Mouse (Mus musculus): ENCODE data around the gene Ank2. TPM values are rescaled to one million over a fixed set of nuclear protein-coding genes. Genes with fewer than 3 reads are reported as not detected.
"Not testable (repeated sequence)": the region's sequence is repeated elsewhere in the genome, so short reads cannot be mapped to it uniquely, and the experiment has no call there.

The Ank2 gene
- polyA plus RNA-seq, 1 experiment from 2014 or later = 157 TPM

DNA sequence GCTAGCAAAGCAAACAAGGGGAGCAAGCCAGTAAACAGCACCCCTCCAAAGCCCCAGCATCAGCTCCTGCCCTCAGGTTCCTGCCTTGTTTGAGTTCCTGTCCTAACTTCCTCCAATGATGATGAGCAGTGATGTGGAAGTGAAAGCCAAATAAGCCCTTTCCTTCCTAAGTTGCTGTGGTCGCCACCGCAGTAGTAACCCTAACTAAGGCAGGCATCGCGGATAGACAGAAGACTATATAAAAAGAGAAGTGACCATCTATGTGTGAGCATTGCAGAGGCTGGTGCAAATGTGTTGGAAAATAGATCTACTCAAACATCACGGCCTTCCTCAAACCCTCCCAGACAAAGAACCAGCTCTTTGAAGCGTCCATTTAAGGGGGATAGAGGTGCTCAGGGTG is 167.6 kb downstream of the Ank2 start:
- ATAC-seq (ENCODE audit: low FRiP score, low read depth) = no peak
- no peaks in the 10 kb centered on the region for H3K36me3 ChIP-seq
- WGBS = 95% methylated on average over 6 of the region's 6 CpGs
- H3K4me3 ChIP-seq = no peak overlapping the region
- no peak overlapping the region for H3K9ac ChIP-seq
- H3K27ac ChIP-seq (replicated peaks) = no peak overlapping the region
- H3K9me3 ChIP-seq = no peaks in the 10 kb centered on the region
- H3K4me2 ChIP-seq = no peak overlapping the region
- no peaks in the 10 kb centered on the region for H3K4me1 ChIP-seq (replicated peaks)
- no peaks in the 10 kb centered on the region for H3K27me3 ChIP-seq

DNA sequence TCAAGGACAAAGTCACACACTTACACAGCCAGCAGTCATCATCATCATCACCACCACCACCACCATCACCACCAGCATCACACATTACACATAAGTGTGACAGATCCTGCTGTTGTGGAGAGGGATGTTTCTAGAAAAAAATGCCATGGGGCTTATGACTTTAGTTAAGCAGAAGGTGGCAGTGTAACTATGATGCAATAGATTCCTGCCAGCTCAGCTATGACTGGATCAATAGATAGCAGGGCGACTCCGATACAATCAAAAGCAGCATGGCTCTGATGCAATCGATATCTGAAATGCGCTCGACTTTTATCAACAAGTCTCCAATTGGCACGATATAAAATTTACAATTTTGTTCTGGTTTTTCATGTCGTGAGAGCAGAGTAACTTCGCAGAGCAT is 172.8 kb downstream of the Ank2 start:
- no peaks in the 10 kb centered on the region for H3K27me3 ChIP-seq
- no peak overlapping the region for H3K4me2 ChIP-seq
- no peak overlapping the region for H3K9ac ChIP-seq
- H3K4me3 ChIP-seq = no peak overlapping the region
- ATAC-seq (ENCODE audit: low FRiP score, low read depth) = no peak
- H3K9me3 ChIP-seq = no peaks in the 10 kb centered on the region
- H3K4me1 ChIP-seq (replicated peaks) = no peaks in the 10 kb centered on the region
- H3K36me3 ChIP-seq = no peaks in the 10 kb centered on the region
- WGBS = 86% methylated on average over 8 of the region's 8 CpGs
- no peak overlapping the region for H3K27ac ChIP-seq (replicated peaks)

DNA sequence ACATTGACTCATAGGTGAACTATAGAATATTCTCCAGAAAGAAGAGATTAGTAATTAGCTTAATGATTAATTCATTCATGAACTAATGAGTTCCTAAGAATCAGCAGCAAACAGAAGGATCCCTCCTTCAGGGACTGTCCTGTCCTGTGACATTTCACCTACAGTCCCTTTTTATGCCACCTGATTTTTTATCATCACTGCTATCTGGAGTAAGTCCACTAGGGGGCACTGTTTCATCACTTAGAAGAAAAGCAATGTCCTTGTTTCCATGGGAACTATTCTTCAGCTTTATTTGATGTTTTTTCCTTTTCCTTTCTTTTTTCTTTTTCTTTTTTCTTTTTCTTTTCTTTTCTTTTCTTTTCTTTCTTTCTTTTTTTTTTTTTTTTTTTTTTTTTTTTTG is 176.3 kb downstream of the Ank2 start:
- H3K36me3 ChIP-seq = no peaks in the 10 kb centered on the region
- no peaks in the 10 kb centered on the region for H3K4me1 ChIP-seq (replicated peaks)
- no peak overlapping the region for H3K9ac ChIP-seq
- no peaks in the 10 kb centered on the region for H3K9me3 ChIP-seq
- no peak for ATAC-seq (ENCODE audit: low FRiP score, low read depth)
- no peaks in the 10 kb centered on the region for H3K27me3 ChIP-seq
- H3K4me3 ChIP-seq = no peak overlapping the region
- H3K4me2 ChIP-seq = no peak overlapping the region
- H3K27ac ChIP-seq (replicated peaks) = no peak overlapping the region

DNA sequence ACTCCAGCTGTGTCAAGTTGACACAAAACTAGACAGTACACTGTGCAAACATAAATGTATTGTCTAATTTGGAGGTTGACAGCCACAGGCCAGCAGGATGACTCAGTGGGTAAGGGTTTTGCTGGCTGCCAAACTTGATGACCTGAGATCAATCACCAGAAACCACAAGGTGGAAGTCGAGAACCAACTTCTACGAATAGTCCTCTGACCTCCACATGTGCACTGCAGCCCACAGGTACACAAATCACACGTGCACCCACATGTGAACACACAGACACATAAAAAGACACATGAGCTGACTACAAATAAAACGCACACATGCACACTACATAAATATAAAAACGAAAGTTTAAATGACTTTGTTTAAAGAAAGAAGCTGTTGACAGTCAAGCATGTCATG is 177.5 kb downstream of the Ank2 start:
- H3K27me3 ChIP-seq = no peaks in the 10 kb centered on the region
- H3K4me1 ChIP-seq (replicated peaks) = no peaks in the 10 kb centered on the region
- 79% methylated on average over 5 of the region's 5 CpGs for WGBS
- no peak for ATAC-seq (ENCODE audit: low FRiP score, low read depth)
- H3K9me3 ChIP-seq = no peaks in the 10 kb centered on the region
- H3K4me3 ChIP-seq = no peak overlapping the region
- no peak overlapping the region for H3K4me2 ChIP-seq
- no peak overlapping the region for H3K27ac ChIP-seq (replicated peaks)
- no peaks in the 10 kb centered on the region for H3K36me3 ChIP-seq
- no peak overlapping the region for H3K9ac ChIP-seq

DNA sequence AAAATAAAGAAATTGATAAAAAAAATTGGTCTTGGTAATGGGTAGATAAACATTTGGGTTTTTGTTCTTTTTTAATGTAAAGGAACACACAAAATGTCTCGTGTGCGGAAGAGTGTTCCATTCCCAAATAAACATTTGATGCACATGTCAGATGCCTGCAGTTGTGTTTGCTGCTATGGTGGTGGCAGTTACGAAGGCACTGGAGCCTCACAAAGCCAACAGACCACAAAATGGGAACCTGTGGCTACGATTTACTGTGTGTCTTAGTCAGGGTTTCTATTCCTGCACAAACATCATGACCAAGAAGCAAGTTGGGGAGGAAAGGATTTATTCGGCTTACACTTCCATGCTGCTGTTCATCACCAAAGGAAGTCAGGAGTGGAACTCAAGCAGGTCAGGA is 178.1 kb downstream of the Ank2 start:
- H3K9me3 ChIP-seq; ATAC-seq (ENCODE audit: low FRiP score, low read depth); H3K27me3 ChIP-seq; H3K27ac ChIP-seq (replicated peaks); H3K4me3 ChIP-seq; H3K4me1 ChIP-seq (replicated peaks); H3K9ac ChIP-seq; H3K4me2 ChIP-seq; H3K36me3 ChIP-seq: not testable (repeated sequence)
- WGBS = 87% methylated on average over 5 of the region's 5 CpGs

DNA sequence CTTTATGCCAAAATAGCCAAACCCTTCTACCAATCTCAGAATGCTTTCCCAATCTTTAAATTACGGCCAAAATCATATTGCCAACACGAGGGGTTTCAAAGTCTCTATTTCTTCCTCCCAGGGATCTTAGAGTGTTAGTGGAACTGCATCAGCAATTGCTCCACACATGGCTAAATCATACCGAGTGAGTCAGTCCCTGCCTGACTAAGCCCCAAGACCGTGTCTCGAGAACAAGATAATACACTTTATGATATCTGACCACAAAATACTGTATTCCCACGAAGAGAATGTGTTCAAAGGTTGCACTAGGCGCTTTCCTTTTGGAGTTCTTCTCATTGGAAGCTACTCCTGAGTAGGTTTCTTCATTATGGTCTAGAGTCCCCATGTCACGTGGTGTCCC is 178.8 kb downstream of the Ank2 start:
- no peaks in the 10 kb centered on the region for H3K36me3 ChIP-seq
- H3K4me3 ChIP-seq = no peak overlapping the region
- H3K9ac ChIP-seq = no peak overlapping the region
- H3K9me3 ChIP-seq = no peaks in the 10 kb centered on the region
- WGBS = 88% methylated on average over 8 of the region's 8 CpGs
- H3K27ac ChIP-seq (replicated peaks) = no peak overlapping the region
- no peaks in the 10 kb centered on the region for H3K27me3 ChIP-seq
- no peaks in the 10 kb centered on the region for H3K4me1 ChIP-seq (replicated peaks)
- no peak for ATAC-seq (ENCODE audit: low FRiP score, low read depth)
- H3K4me2 ChIP-seq = no peak overlapping the region

DNA sequence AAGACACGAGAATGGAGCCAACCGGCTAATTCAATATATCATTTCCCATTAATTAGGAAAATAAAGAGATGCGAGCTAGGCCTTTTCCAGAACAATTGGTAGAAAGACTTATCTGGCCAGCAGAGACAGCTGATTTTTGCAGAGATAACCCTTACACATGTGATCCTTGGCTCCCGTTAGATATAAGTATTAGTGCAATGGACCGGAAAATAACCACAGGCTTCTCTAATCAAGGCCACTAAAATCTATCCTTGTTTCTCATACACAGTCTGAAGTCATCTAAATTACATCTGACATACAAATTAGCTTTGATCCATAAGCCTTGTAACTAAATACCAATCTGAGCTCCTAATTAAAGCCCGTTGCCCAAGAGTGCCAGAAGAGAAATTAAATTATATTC is 181.5 kb downstream of the Ank2 start:
- ATAC-seq (ENCODE audit: low FRiP score, low read depth) = peak; percentile 45; the same call in 1 of the 2 replicates
- 54% methylated on average over 6 of the region's 6 CpGs for WGBS
- Histone ChIP-seq H3K4me1 (replicated peaks) (no peaks in the 10 kb centered on the region), H3K36me3 (no peaks in the 10 kb centered on the region), H3K4me3 (no peak overlapping the region), H3K4me2 (no peak overlapping the region), H3K9ac (no peak overlapping the region), H3K9me3 (no peaks in the 10 kb centered on the region), H3K27ac (replicated peaks) (no peak overlapping the region), H3K27me3 (no peaks in the 10 kb centered on the region)

DNA sequence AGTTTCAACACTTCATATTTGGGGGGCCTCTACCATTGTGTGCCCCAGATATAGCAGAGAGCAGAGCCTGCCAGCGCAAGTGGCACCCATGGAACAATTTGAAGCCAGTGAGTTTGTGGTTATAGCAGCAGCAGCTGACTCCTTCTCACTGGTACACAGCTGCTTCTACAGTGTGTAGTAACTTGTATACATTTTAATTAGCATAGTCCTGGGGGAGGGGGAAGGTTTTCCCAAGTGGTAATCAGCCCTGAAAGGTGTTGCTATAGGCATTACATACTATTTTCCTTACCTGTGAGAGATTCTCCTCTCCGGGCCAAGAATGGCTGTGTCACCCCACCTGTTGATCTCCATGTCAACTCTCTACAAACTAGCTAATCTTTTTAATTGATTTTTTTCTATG is 182.4 kb downstream of the Ank2 start:
- Histone ChIP-seq H3K4me3 (no peak overlapping the region), H3K27me3 (no peaks in the 10 kb centered on the region), H3K36me3 (no peaks in the 10 kb centered on the region), H3K27ac (replicated peaks) (no peak overlapping the region), H3K4me2 (no peak overlapping the region), H3K4me1 (replicated peaks) (no peaks in the 10 kb centered on the region), H3K9me3 (no peaks in the 10 kb centered on the region), H3K9ac (no peak overlapping the region)
- no peak for ATAC-seq (ENCODE audit: low FRiP score, low read depth)
- WGBS = 95% methylated on average over 2 of the region's 2 CpGs

DNA sequence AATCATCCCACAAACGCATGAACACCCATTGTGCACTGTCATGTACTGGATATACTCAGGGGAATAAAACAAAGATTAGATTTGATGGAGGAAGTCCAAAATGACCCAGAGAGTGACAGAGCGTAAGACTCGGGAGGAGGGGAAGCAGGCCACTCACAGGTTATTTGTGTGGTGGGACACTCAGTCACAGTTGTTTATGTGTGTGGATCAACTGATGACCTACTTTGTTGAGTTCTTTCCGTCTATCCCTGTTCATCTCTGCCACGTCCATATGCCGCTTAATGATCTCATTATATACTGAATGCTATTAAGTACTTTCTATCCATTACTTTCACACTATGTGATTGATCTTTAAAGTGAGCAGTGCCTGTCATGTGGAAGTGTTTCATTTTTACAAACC is 187.6 kb downstream of the Ank2 start:
- H3K4me1 ChIP-seq (replicated peaks) = no peaks in the 10 kb centered on the region
- 56% methylated on average over 6 of the region's 6 CpGs for WGBS
- no peaks in the 10 kb centered on the region for H3K27me3 ChIP-seq
- no peak for ATAC-seq (ENCODE audit: low FRiP score, low read depth)
- H3K36me3 ChIP-seq = no peaks in the 10 kb centered on the region
- no peak overlapping the region for H3K9ac ChIP-seq
- no peak overlapping the region for H3K4me3 ChIP-seq
- H3K4me2 ChIP-seq = no peak overlapping the region
- no peaks in the 10 kb centered on the region for H3K9me3 ChIP-seq
- no peak overlapping the region for H3K27ac ChIP-seq (replicated peaks)

DNA sequence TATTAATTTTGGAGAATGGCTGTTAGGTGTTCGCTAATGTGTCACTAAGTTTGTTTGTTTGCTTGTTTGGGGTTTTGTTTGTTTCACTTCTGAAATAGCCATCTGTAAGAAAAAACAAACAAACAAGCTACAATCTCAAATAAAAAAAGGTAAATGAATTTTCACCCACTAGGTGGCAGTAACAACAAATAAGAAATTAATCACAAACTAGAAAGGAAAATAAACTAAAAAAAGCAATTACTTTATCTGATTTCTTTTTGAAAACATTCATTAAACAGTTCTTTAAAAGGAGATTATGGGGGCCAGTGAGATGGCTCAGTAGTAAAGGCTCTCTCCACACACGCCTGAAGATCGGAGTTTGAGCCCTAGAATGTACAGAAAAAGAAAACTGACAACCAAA is 189.1 kb downstream of the Ank2 start:
- no peaks in the 10 kb centered on the region for H3K4me1 ChIP-seq (replicated peaks)
- WGBS = 87% methylated on average over 3 of the region's 3 CpGs
- no peaks in the 10 kb centered on the region for H3K27me3 ChIP-seq
- H3K27ac ChIP-seq (replicated peaks) = no peak overlapping the region
- ATAC-seq (ENCODE audit: low FRiP score, low read depth) = no peak
- no peaks in the 10 kb centered on the region for H3K9me3 ChIP-seq
- no peak overlapping the region for H3K9ac ChIP-seq
- H3K36me3 ChIP-seq = no peaks in the 10 kb centered on the region
- no peak overlapping the region for H3K4me2 ChIP-seq
- no peak overlapping the region for H3K4me3 ChIP-seq

DNA sequence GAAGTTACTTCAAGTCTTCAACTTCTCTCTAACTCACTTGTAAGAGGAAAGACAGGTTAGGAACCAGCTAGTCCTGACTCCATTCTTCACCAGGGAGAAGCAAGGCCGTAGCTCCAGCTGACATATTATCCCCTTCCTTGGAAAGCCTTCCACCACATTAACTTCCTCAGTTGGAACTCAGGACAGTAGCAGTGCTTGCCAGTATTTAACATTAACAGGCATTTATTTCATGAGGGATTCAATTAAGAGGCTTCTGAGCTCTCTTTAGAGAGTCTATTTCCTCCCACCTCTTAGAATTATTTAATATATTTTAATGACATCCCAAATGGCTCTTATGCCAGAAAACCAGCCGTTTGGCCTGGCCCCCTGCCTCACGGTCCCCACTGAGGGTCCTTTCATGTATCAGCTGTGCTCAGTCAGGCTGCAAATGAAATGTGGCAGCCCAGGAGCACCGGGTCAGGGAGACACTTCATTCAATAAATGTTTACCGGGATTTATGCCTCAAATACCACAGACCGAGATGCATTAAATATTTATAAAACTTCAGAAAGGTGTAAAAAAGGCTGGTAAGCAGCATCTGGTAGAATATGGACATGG is 195.1 kb downstream of the Ank2 start:
- Histone ChIP-seq H3K27me3 (no peaks in the 10 kb centered on the region), H3K4me1 (replicated peaks) (peaks cover 18% of the 10 kb centered on the region), H3K4me3 (no peak overlapping the region), H3K36me3 (no peaks in the 10 kb centered on the region), H3K4me2 (no peak overlapping the region), H3K9ac (no peak overlapping the region), H3K9me3 (no peaks in the 10 kb centered on the region), H3K27ac (replicated peaks) (no peak overlapping the region; the same call in 1 of the 2 replicates)
- 19% methylated on average over 6 of the region's 6 CpGs for WGBS
- peak; percentile 53; the same call in 1 of the 2 replicates for ATAC-seq (ENCODE audit: low FRiP score, low read depth)

DNA sequence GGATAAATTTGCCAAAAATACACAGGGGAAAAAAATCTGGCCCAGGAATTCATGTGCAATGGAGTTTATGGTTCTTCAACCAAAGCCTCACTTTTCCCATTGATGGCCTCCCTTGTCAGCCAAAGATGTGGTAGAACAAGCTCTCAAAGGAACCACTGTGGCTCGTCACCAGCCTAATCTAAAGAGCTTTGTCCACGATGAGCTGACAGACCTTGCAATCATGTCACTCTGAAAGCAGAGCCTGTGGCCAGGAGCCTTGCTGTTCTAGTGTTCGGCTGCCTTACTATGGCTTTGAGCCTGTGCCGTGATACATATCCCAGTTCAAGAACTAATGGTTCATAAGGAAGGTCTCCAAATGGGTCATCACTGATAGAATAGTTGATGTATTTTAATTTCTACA is 196.1 kb downstream of the Ank2 start:
- Histone ChIP-seq H3K36me3 (no peaks in the 10 kb centered on the region), H3K4me3 (no peak overlapping the region), H3K4me1 (replicated peaks) (peaks cover 18% of the 10 kb centered on the region), H3K9me3 (no peaks in the 10 kb centered on the region), H3K4me2 (no peak overlapping the region), H3K27ac (replicated peaks) (no peak overlapping the region), H3K9ac (no peak overlapping the region), H3K27me3 (no peaks in the 10 kb centered on the region)
- ATAC-seq (ENCODE audit: low FRiP score, low read depth) = no peak
- 63% methylated on average over 4 of the region's 4 CpGs for WGBS

DNA sequence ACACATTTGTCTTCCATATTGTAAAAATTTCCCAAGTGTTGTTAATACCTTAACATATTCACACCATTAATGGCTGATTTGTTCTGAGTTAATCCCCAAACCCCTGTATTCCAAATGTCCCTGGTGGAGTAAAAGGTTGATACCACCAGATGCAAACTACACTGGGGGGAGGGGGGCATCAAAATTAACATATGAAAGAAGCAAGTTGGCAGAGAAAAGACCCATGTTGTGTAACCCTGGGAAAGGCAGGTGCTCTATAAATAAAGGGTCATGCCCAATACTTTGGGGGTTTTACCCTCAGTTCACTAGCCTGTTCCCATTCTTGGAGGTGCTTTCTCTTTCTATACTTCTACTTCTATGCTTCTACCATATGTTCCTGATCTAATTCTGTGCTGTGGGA is 198.4 kb downstream of the Ank2 start:
- Histone ChIP-seq H3K4me1 (replicated peaks) (peaks cover 21% of the 10 kb centered on the region), H3K4me3 (no peak overlapping the region), H3K9ac (no peak overlapping the region), H3K27me3 (no peaks in the 10 kb centered on the region), H3K4me2 (no peak overlapping the region), H3K9me3 (no peaks in the 10 kb centered on the region), H3K36me3 (no peaks in the 10 kb centered on the region), H3K27ac (replicated peaks) (no peak overlapping the region)
- no peak for ATAC-seq (ENCODE audit: low FRiP score, low read depth)

Measured in hindbrain, embryonic 15.5 days (tissue).